25 mouse cellular contexts compared by ENCODE assay signal in genomic region chr11:76461696-76462095, GRCm38 (mm10). TPM values are rescaled to one million over a fixed set of nuclear protein-coding genes. Genes with fewer than 3 reads are reported as not detected.
DNase-seq lines count a peak whose midpoint lies in the region; ATAC-seq and TF ChIP-seq lines count a peak whose summit lies in the region.
"Had no signal": no experiment of that assay in that cellular context is flagged by ENCODE, and none has a peak within 500 bp of the region (broad histone marks: within the 10 kb centered on the region; RNA-seq: fewer than 3 reads in every experiment).

No protein-coding gene starts in this region.

- H3K4me3 ChIP-seq in hindbrain, embryonic 14.5 days (replicated peaks; ENCODE audit: low read length) = no peak overlapping the region
- no peak overlapping the region for H3K4me3 ChIP-seq in hindbrain, embryonic 16.5 days (ENCODE audit: low read length)
- no peak overlapping the region for H3K4me3 ChIP-seq in thymus, adult 2 months (ENCODE audit: control insufficient read depth, insufficient read depth, low read length)
- no peak overlapping the region for H3K4me3 ChIP-seq in neural tube, embryonic 14.5 days (ENCODE audit: low read depth, low read length)
- H3K4me3 ChIP-seq: gastrocnemius, adult 2 months; intestine, embryonic 15.5 days; lung, embryonic 15.5 days; midbrain, embryonic 10.5 days; midbrain, embryonic 15.5 days had no signal

- no peak for DNase-seq in hindbrain, embryonic 14.5 days (ENCODE audit: low spot score)
- DNase-seq in thymus, adult 2 months = no peak
- no peak for DNase-seq in thymus, postnatal 36 days
- DNase-seq in adrenal gland, postnatal 4 days (ENCODE audit: low spot score in 2 of 2) = no peak
- DNase-seq: adrenal gland, adult 2 months; adrenal gland, postnatal 36 days; B cell, adult 2 months; cerebellum, adult 2 months; cerebellum, postnatal 14 days; gastrocnemius, postnatal 36 days; heart, adult 18-20 months; heart, postnatal 10 days; kidney, adult 2 months; layer of hippocampus, adult 9-11 months had no signal

- WGBS in hindbrain, embryonic 14.5 days = 71% methylated on average over 5 of the region's 5 CpGs
- WGBS in hindbrain, embryonic 16.5 days = 71% methylated on average over 5 of the region's 5 CpGs
- 81% methylated on average over 5 of the region's 5 CpGs for WGBS in thymus, adult 2 months
- WGBS in neural tube, embryonic 14.5 days = 78% methylated on average over 5 of the region's 5 CpGs

- H3K27ac ChIP-seq in hindbrain, embryonic 14.5 days = peak overlapping the region; percentile 51
- H3K27ac ChIP-seq in hindbrain, embryonic 16.5 days (ENCODE audit: low read depth, low read length) = no peak overlapping the region
- 0 out of 2 replicates have a peak overlapping the region, but pooled peaks have one; percentile 39 for H3K27ac ChIP-seq in thymus, adult 2 months (ENCODE audit: control insufficient read depth, insufficient read depth, low read length)
- peak overlapping the region; percentile 44; the same call in 1 of the 2 replicates for H3K27ac ChIP-seq in neural tube, embryonic 14.5 days (ENCODE audit: low read depth, low read length)
- H3K27ac ChIP-seq: gastrocnemius, adult 2 months; intestine, embryonic 15.5 days; kidney, postnatal 0 days; lung, embryonic 15.5 days; midbrain, embryonic 10.5 days; midbrain, embryonic 15.5 days had no signal

- H3K27me3 ChIP-seq in hindbrain, embryonic 14.5 days (ENCODE audit: control insufficient read depth, insufficient read depth, low read length) = no peaks in the 10 kb centered on the region
- no peaks in the 10 kb centered on the region for H3K27me3 ChIP-seq in hindbrain, embryonic 16.5 days (replicated peaks; ENCODE audit: control insufficient read depth, insufficient read depth, low read length)
- H3K27me3 ChIP-seq in thymus, adult 2 months (ENCODE audit: control insufficient read depth, insufficient read depth, low read length) = no peaks in the 10 kb centered on the region
- no peaks in the 10 kb centered on the region for H3K27me3 ChIP-seq in neural tube, embryonic 14.5 days (ENCODE audit: control insufficient read depth, insufficient read depth, low read length)
- H3K27me3 ChIP-seq: intestine, embryonic 15.5 days; lung, embryonic 15.5 days; midbrain, embryonic 15.5 days had no signal

- no peak for ATAC-seq in hindbrain, embryonic 14.5 days (ENCODE audit: low FRiP score)
- ATAC-seq in hindbrain, embryonic 16.5 days = no peak
- no peak for ATAC-seq in neural tube, embryonic 14.5 days (ENCODE audit: low read depth)
- ATAC-seq: activated CD4-positive, CD25-positive, alpha-beta regulatory T cell, adult 4 months; forebrain, embryonic 14.5 days; intestine, embryonic 15.5 days; midbrain, embryonic 15.5 days had no signal

- H3K9ac ChIP-seq in hindbrain, embryonic 14.5 days = no peak overlapping the region
- H3K9ac ChIP-seq in hindbrain, embryonic 16.5 days (ENCODE audit: low read depth, low read length) = no peak overlapping the region
- no peak overlapping the region for H3K9ac ChIP-seq in neural tube, embryonic 14.5 days (replicated peaks; ENCODE audit: low read depth, low read length)
- H3K9ac ChIP-seq: intestine, embryonic 15.5 days; lung, embryonic 15.5 days; midbrain, embryonic 15.5 days had no signal

- no peak for TF ChIP-seq CTCF in thymus, adult 2 months (IDR thresholded peaks at IDR 0.05; ENCODE audit: borderline replicate concordance, control insufficient read depth, extremely low read depth, insufficient read depth, low read length, poor library complexity)

- peaks cover 71% of the 10 kb centered on the region for H3K36me3 ChIP-seq in hindbrain, embryonic 14.5 days (replicated peaks; ENCODE audit: control insufficient read depth, insufficient read depth)
- peaks cover 26% of the 10 kb centered on the region for H3K36me3 ChIP-seq in hindbrain, embryonic 16.5 days (ENCODE audit: control insufficient read depth, insufficient read depth, low read length)
- no peaks in the 10 kb centered on the region; the same call in 1 of the 2 replicates for H3K36me3 ChIP-seq in thymus, adult 2 months (ENCODE audit: control insufficient read depth, insufficient read depth, low read length)
- H3K36me3 ChIP-seq in neural tube, embryonic 14.5 days (ENCODE audit: control insufficient read depth, insufficient read depth, low read length) = peaks cover 23% of the 10 kb centered on the region

- H3K9me3 ChIP-seq in hindbrain, embryonic 14.5 days (ENCODE audit: control insufficient read depth, low read length) = no peaks in the 10 kb centered on the region
- no peaks in the 10 kb centered on the region for H3K9me3 ChIP-seq in hindbrain, embryonic 16.5 days (ENCODE audit: control insufficient read depth, low read length)
- no peaks in the 10 kb centered on the region for H3K9me3 ChIP-seq in neural tube, embryonic 14.5 days (ENCODE audit: control insufficient read depth, low read length)
- H3K9me3 ChIP-seq: intestine, embryonic 15.5 days; lung, embryonic 15.5 days; midbrain, embryonic 10.5 days; midbrain, embryonic 15.5 days had no signal

- TF ChIP-seq POLR2A in thymus, adult 2 months (IDR thresholded peaks at IDR 0.05; ENCODE audit: control insufficient read depth, extremely low read depth, insufficient read depth, low read length, poor library complexity) = no peak

- H3K4me1 ChIP-seq in hindbrain, embryonic 14.5 days (replicated peaks; ENCODE audit: control insufficient read depth, insufficient read depth, low read length) = peaks cover 39% of the 10 kb centered on the region
- H3K4me1 ChIP-seq in hindbrain, embryonic 16.5 days (ENCODE audit: control insufficient read depth, insufficient read depth, low read depth, low read length) = peaks cover 29% of the 10 kb centered on the region
- peaks cover 20% of the 10 kb centered on the region for H3K4me1 ChIP-seq in thymus, adult 2 months (replicated peaks; ENCODE audit: control insufficient read depth, insufficient read depth, low read length)
- H3K4me1 ChIP-seq in neural tube, embryonic 14.5 days (ENCODE audit: control insufficient read depth, insufficient read depth, low read length) = peaks cover 20% of the 10 kb centered on the region

- H3K4me2 ChIP-seq in hindbrain, embryonic 14.5 days (replicated peaks) = no peak overlapping the region
- H3K4me2 ChIP-seq in hindbrain, embryonic 16.5 days (ENCODE audit: low read length) = no peak overlapping the region
- no peak overlapping the region for H3K4me2 ChIP-seq in neural tube, embryonic 14.5 days (ENCODE audit: low read depth, low read length)
- H3K4me2 ChIP-seq: heart, embryonic 11.5 days; intestine, embryonic 15.5 days; lung, embryonic 15.5 days; midbrain, embryonic 15.5 days had no signal

RNA-seq across cellular contexts. Expression of gene Timm22, which starts 54.9 kb away (rescaled TPM):
- polyA plus RNA-seq in hindbrain, embryonic 14.5 days (2014; fragmentation: Nextera tagmentation; extraction: Ambion mirVana) = 110 TPM in 2 replicates
- polyA plus RNA-seq in hindbrain, embryonic 16.5 days (2015; fragmentation: Nextera tagmentation; extraction: Ambion mirVana) = 99.8 and 107 TPM in 2 replicates
- polyA plus RNA-seq in thymus, adult 2 months (2012; rRNA removed) = 18.0 and 20.4 TPM in 2 replicates
- 114 and 116 TPM in 2 replicates for polyA plus RNA-seq in neural tube, embryonic 14.5 days (2014; fragmentation: Nextera tagmentation; extraction: Ambion mirVana)
- total RNA-seq in adrenal gland, postnatal 4 days (2021) = 10 to 100 TPM; 46.5 to 52.9 TPM
